Mouse (Mus musculus) midbrain, embryonic 14.5 days (tissue): ENCODE measurements around the gene Sort1. TPM values are rescaled to one million over a fixed set of nuclear protein-coding genes. Genes with fewer than 3 reads are reported as not detected.

Source experiments
- ATAC-seq: fragments of 200-750 bp; cut with Nextera tagmentation; 2 replicates; pipeline ENCODE4 v1.8.0; 2017; ENCODE audit warnings: moderate number of reproducible peaks, moderate library complexity; ENCODE audit not compliant: low FRiP score, low TSS enrichment
- DNase-seq: peaks from one replicate; pipeline ENCODE4 v3.0.0-alpha.2; 2015
- H3K27ac ChIP-seq: fragments of 300-500 bp; sonication (generic); replicated peaks from 2 replicates; pipeline ENCODE4 v1.5.1; 2014; ENCODE audit warnings: mild to moderate bottlenecking, low read depth, low read length, moderate library complexity
- H3K27me3 ChIP-seq: fragments of 300-500 bp; sonication (generic); 2 replicates; pipeline ENCODE4 v1.6.1; 2014; ENCODE audit warnings: low read length, control low read depth, mixed read lengths; ENCODE audit not compliant: control insufficient read depth, insufficient read depth
- H3K36me3 ChIP-seq: fragments of 300-500 bp; sonication (generic); 2 replicates; pipeline ENCODE4 v1.6.1; 2014; ENCODE audit warnings: low read length, control low read depth; ENCODE audit not compliant: control insufficient read depth, insufficient read depth
- H3K4me1 ChIP-seq: fragments of 300-500 bp; sonication (generic); 2 replicates; pipeline ENCODE4 v1.6.1; 2014; ENCODE audit warnings: mild to moderate bottlenecking, antibody characterized with exemption, low read length, control low read depth; ENCODE audit not compliant: control insufficient read depth, insufficient read depth
- H3K4me2 ChIP-seq: fragments of 300-500 bp; sonication (generic); 2 replicates; pipeline ENCODE4 v1.6.1; 2014; ENCODE audit warnings: mild to moderate bottlenecking, low read length, moderate library complexity
- H3K4me3 ChIP-seq: fragments of 300-500 bp; sonication (generic); replicated peaks from 2 replicates; pipeline ENCODE4 v1.5.1; 2014; ENCODE audit warnings: low read depth, low read length
- H3K9ac ChIP-seq: fragments of 300-500 bp; sonication (generic); replicated peaks from 2 replicates; pipeline ENCODE4 v1.6.1; 2014; ENCODE audit warnings: mild to moderate bottlenecking, low read length, moderate library complexity
- H3K9me3 ChIP-seq: fragments of 300-500 bp; sonication (generic); 2 replicates; pipeline ENCODE4 v1.6.1; 2016; ENCODE audit warnings: low read length, control low read depth, mixed read lengths; ENCODE audit not compliant: control insufficient read depth
- WGBS: fragments of 180-500 bp; shearing (Covaris S2); extraction: QIAGEN DNeasy Blood & Tissue Kit; methylation state at CpG from one replicate; pipeline ENCODE4 v1.1.7; 2014; 5-methylcytosine and 5-hydroxymethylcytosine counted together
- polyA plus RNA-seq: library from polyadenylated mRNA; unstranded; fragments of >200 nt; fragmentation: Nextera tagmentation; extraction: Ambion mirVana; gene quantifications from 2 replicates; pipeline ENCODE4 v1.2.1, GENCODE M21; 2014

Gene Sort1
- polyA plus RNA-seq, 1 experiment from 2014 or later = 28.6 TPM

DNA sequence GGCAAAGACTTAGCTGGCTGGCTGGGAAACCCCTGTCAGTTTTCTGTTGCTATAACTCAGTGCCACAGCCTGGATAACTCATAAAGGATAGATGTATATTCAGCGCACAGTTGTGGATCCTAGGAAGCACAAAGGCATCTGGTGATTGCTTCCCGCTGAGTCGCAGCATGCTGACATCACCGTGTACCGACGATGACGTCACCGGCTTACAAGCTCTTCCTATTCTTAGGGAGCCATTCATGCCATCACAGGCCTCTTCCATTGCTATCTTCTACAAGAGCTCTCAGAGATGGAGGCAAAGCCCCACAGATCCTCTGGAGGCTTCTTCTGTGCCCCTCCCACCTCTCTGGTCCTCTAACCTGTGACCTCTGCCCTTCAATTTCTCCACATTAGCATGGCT lies 19.8 kb downstream of the Sort1 start:
- no peak for ATAC-seq

GRCm38 (mm10) chr3:108304747-108305146 lies 20.9 kb downstream of the Sort1 start:
- Histone ChIP-seq H3K4me1 (peaks cover 10% of the 10 kb centered on the region; the same call in 1 of the 2 replicates), H3K36me3 (0 out of 2 replicates have a peak, but pooled peaks cover 15% of the 10 kb centered on the region), H3K9me3 (no peaks in the 10 kb centered on the region), H3K27me3 (no peaks in the 10 kb centered on the region), H3K4me2 (no peak overlapping the region), H3K9ac (no peak overlapping the region), H3K4me3 (no peak overlapping the region), H3K27ac (no peak overlapping the region)
- no peak for DNase-seq
- ATAC-seq = no peak
- 90% methylated on average over 4 of the region's 4 CpGs for WGBS

More for the DNA sequence above, 19.8 kb downstream of the Sort1 start:
- Histone ChIP-seq H3K4me3 (no peak overlapping the region), H3K4me1 (peaks cover 10% of the 10 kb centered on the region; the same call in 1 of the 2 replicates), H3K9ac (no peak overlapping the region), H3K4me2 (no peak overlapping the region), H3K27me3 (no peaks in the 10 kb centered on the region), H3K27ac (no peak overlapping the region), H3K9me3 (no peaks in the 10 kb centered on the region), H3K36me3 (0 out of 2 replicates have a peak, but pooled peaks cover 5% of the 10 kb centered on the region)
- DNase-seq = no peak
- WGBS = 96% methylated on average over 8 of the region's 8 CpGs

- no peak for ATAC-seq
- DNase-seq = no peak
- peaks cover 10% of the 10 kb centered on the region; the same call in 1 of the 2 replicates for H3K4me1 ChIP-seq
- H3K27me3 ChIP-seq = no peaks in the 10 kb centered on the region
- H3K4me3 ChIP-seq = no peak overlapping the region
- H3K9ac ChIP-seq = no peak overlapping the region
- WGBS = 84% methylated on average over 3 of the region's 3 CpGs
- H3K4me2 ChIP-seq = no peak overlapping the region
- H3K27ac ChIP-seq = no peak overlapping the region
- H3K9me3 ChIP-seq = no peaks in the 10 kb centered on the region
- peaks cover 27% of the 10 kb centered on the region; the same call in 1 of the 2 replicates for H3K36me3 ChIP-seq
Observed at GRCm38 (mm10) chr3:108306387-108306786, 22.5 kb downstream of the Sort1 start.

- Histone ChIP-seq H3K27ac (no peak overlapping the region), H3K36me3 (peaks cover 34% of the 10 kb centered on the region; the same call in 1 of the 2 replicates), H3K9me3 (no peaks in the 10 kb centered on the region), H3K9ac (no peak overlapping the region), H3K27me3 (no peaks in the 10 kb centered on the region), H3K4me2 (no peak overlapping the region), H3K4me1 (peaks cover 10% of the 10 kb centered on the region; the same call in 1 of the 2 replicates), H3K4me3 (no peak overlapping the region)
- DNase-seq (peak; percentile 26), ATAC-seq (no peak)
- 50% methylated on average over 6 of the region's 6 CpGs for WGBS
Observed at GRCm38 (mm10) chr3:108307485-108307884, 23.6 kb downstream of the Sort1 start.

- ATAC-seq (no peak), DNase-seq (no peak)
- H3K4me1 ChIP-seq = peaks cover 10% of the 10 kb centered on the region; the same call in 1 of the 2 replicates
- no peak overlapping the region for H3K9ac ChIP-seq
- no peak overlapping the region for H3K4me3 ChIP-seq
- H3K27ac ChIP-seq = no peak overlapping the region
- no peak overlapping the region for H3K4me2 ChIP-seq
- no peaks in the 10 kb centered on the region for H3K9me3 ChIP-seq
- H3K27me3 ChIP-seq = no peaks in the 10 kb centered on the region
- peaks cover 39% of the 10 kb centered on the region; the same call in 1 of the 2 replicates for H3K36me3 ChIP-seq
Observed at GRCm38 (mm10) chr3:108310921-108311341, 27.0 kb downstream of the Sort1 start.

GRCm38 (mm10) chr3:108311688-108312087 lies 27.8 kb downstream of the Sort1 start:
- Histone ChIP-seq H3K4me1 (peaks cover 7% of the 10 kb centered on the region; the same call in 1 of the 2 replicates), H3K36me3 (peaks cover 39% of the 10 kb centered on the region; the same call in 1 of the 2 replicates), H3K4me2 (no peak overlapping the region), H3K9me3 (no peaks in the 10 kb centered on the region), H3K27ac (no peak overlapping the region), H3K9ac (no peak overlapping the region), H3K4me3 (no peak overlapping the region), H3K27me3 (no peaks in the 10 kb centered on the region)
- no peak for ATAC-seq
- 93% methylated on average over 4 of the region's 4 CpGs for WGBS
- DNase-seq = no peak

DNA sequence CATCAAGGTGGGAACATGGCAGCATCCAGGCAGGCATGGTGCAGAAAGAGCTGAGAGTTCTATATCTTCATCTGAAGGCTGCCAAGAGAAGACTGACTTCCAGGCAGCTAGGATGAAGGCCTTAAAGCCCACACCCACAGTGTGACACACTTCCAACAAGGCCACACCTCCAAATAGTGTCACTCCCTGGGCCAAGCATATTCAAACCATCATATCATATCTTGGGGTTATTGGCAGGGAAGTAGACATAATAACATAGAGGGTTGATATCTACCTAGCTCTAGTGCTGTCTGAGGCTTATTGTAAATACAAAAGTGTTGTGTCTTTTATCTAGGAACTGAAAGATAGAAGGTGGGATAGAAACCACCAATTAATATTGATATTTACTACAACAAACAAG lies 28.5 kb downstream of the Sort1 start:
- no peaks in the 10 kb centered on the region for H3K9me3 ChIP-seq
- no peak overlapping the region for H3K4me2 ChIP-seq
- ATAC-seq (no peak), DNase-seq (no peak)
- H3K27ac ChIP-seq = no peak overlapping the region
- H3K4me1 ChIP-seq = peaks cover 5% of the 10 kb centered on the region; the same call in 1 of the 2 replicates
- peaks cover 39% of the 10 kb centered on the region; the same call in 1 of the 2 replicates for H3K36me3 ChIP-seq
- H3K27me3 ChIP-seq = no peaks in the 10 kb centered on the region
- no peak overlapping the region for H3K4me3 ChIP-seq
- no peak overlapping the region for H3K9ac ChIP-seq

GRCm38 (mm10) chr3:108313138-108313537 lies 29.3 kb downstream of the Sort1 start:
- no peak for ATAC-seq
- H3K4me1 ChIP-seq = no peaks in the 10 kb centered on the region
- H3K4me2 ChIP-seq = no peak overlapping the region
- H3K27ac ChIP-seq = no peak overlapping the region
- H3K27me3 ChIP-seq = no peaks in the 10 kb centered on the region
- no peaks in the 10 kb centered on the region for H3K9me3 ChIP-seq
- peaks cover 39% of the 10 kb centered on the region; the same call in 1 of the 2 replicates for H3K36me3 ChIP-seq
- WGBS = 83% methylated on average over 4 of the region's 4 CpGs
- H3K9ac ChIP-seq = no peak overlapping the region
- H3K4me3 ChIP-seq = no peak overlapping the region
- DNase-seq = no peak

GRCm38 (mm10) chr3:108314038-108314675 lies 30.3 kb downstream of the Sort1 start:
- Histone ChIP-seq H3K9ac (no peak overlapping the region), H3K4me1 (no peaks in the 10 kb centered on the region), H3K27me3 (no peaks in the 10 kb centered on the region), H3K9me3 (no peaks in the 10 kb centered on the region), H3K4me3 (no peak overlapping the region), H3K4me2 (no peak overlapping the region), H3K36me3 (peaks cover 34% of the 10 kb centered on the region; the same call in 1 of the 2 replicates), H3K27ac (no peak overlapping the region)
- ATAC-seq (no peak), DNase-seq (no peak)
- 74% methylated on average over 8 of the region's 8 CpGs for WGBS
